Mouse (Mus musculus): ENCODE measurements around the gene Ttc30b.
"Not testable (repeated sequence)": the region's sequence is repeated elsewhere in the genome, so short reads cannot be mapped to it uniquely, and the experiment has no call there.

Gene Ttc30b

GRCm38 (mm10) chr2:75953320-75953719 is 14.9 kb upstream of the Ttc30b start:
- DNase-seq (ENCODE audit: low read depth in 1 of 2, low spot score in 2 of 2) = no peak

GRCm38 (mm10) chr2:75950685-75951084 is 12.3 kb upstream of the Ttc30b start:
- DNase-seq (ENCODE audit: low read depth in 1 of 2, low spot score in 2 of 2) = no peak

GRCm38 (mm10) chr2:75937520-75938116 is 767 bp downstream of the Ttc30b start:
- DNase-seq (ENCODE audit: low read depth in 1 of 2, low spot score in 2 of 2) = not testable (repeated sequence)

GRCm38 (mm10) chr2:75936685-75937084 is 1.7 kb downstream of the Ttc30b start:
- DNase-seq (ENCODE audit: low read depth in 1 of 2, low spot score in 2 of 2) = not testable (repeated sequence)

GRCm38 (mm10) chr2:75933541-75933940 is 4.8 kb downstream of the Ttc30b start:
- no peak for DNase-seq (ENCODE audit: low read depth in 1 of 2, low spot score in 2 of 2)

GRCm38 (mm10) chr2:75930941-75931340 is 7.4 kb downstream of the Ttc30b start:
- no peak for DNase-seq (ENCODE audit: low read depth in 1 of 2, low spot score in 2 of 2)

- no peak for DNase-seq (ENCODE audit: low read depth in 1 of 2, low spot score in 2 of 2)
Measured at GRCm38 (mm10) chr2:75929786-75930444, 8.5 kb downstream of the Ttc30b start.

GRCm38 (mm10) chr2:75929141-75929540 is 9.2 kb downstream of the Ttc30b start:
- DNase-seq (ENCODE audit: low read depth in 1 of 2, low spot score in 2 of 2) = no peak

- no peak for DNase-seq (ENCODE audit: low read depth in 1 of 2, low spot score in 2 of 2)
Measured at GRCm38 (mm10) chr2:75928011-75928410, 10.4 kb downstream of the Ttc30b start.

- no peak for DNase-seq (ENCODE audit: low read depth in 1 of 2, low spot score in 2 of 2)
Measured at GRCm38 (mm10) chr2:75926061-75926460, 12.3 kb downstream of the Ttc30b start.

- DNase-seq (ENCODE audit: low read depth in 1 of 2, low spot score in 2 of 2) = no peak
Measured at GRCm38 (mm10) chr2:75923807-75924340, 14.5 kb downstream of the Ttc30b start.

- DNase-seq (ENCODE audit: low read depth in 1 of 2, low spot score in 2 of 2) = no peak
Measured at GRCm38 (mm10) chr2:75915040-75915439, 23.3 kb downstream of the Ttc30b start.

- DNase-seq (ENCODE audit: low read depth in 1 of 2, low spot score in 2 of 2) = no peak
Measured at GRCm38 (mm10) chr2:75907142-75907541, 31.2 kb downstream of the Ttc30b start.

GRCm38 (mm10) chr2:75901869-75902268 is 36.5 kb downstream of the Ttc30b start:
- no peak for DNase-seq (ENCODE audit: low read depth in 1 of 2, low spot score in 2 of 2)

GRCm38 (mm10) chr2:75900281-75900680 is 38.1 kb downstream of the Ttc30b start:
- no peak for DNase-seq (ENCODE audit: low read depth in 1 of 2, low spot score in 2 of 2)

- no peak for DNase-seq (ENCODE audit: low read depth in 1 of 2, low spot score in 2 of 2)
Measured at GRCm38 (mm10) chr2:75895711-75896110, 42.7 kb downstream of the Ttc30b start.

GRCm38 (mm10) chr2:75891981-75892380 is 46.4 kb downstream of the Ttc30b start:
- DNase-seq (ENCODE audit: low read depth in 1 of 2, low spot score in 2 of 2) = no peak
